Mouse (Mus musculus): ENCODE data around the gene Mettl2. TPM values are rescaled to one million over a fixed set of nuclear protein-coding genes. Genes with fewer than 3 reads are reported as not detected.
A peak's percentile ranks its signal among the peaks of the same experiment; 100 is the strongest.

Gene Mettl2
- polyA plus RNA-seq, 1 experiment from 2014 or later = 44.0 TPM

DNA sequence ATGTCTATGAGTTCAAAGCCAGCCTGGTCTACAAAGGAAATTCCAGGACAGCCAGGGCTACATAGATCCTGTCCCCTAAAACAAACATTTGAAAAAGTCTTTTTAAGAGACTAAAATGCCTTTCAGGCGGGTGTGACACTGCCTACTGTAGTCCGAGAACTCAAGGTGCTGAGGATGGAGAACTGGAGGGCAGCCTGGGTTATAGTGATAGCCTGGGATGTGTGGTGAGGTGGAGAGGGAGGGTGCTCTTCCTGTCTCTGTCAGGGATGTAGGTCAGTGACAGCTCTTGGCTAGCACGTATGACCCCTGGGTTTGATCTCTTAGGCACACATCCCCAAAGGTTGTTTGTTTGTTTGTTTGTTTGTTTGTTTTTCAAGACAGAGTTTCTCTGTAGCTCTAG, 17.9 kb downstream of the Mettl2 start:
- H3K4me1 ChIP-seq = 0 out of 2 replicates have a peak, but pooled peaks cover 3% of the 10 kb centered on the region
- no peaks in the 10 kb centered on the region for H3K9me3 ChIP-seq
- no peak overlapping the region for H3K27ac ChIP-seq
- H3K9ac ChIP-seq = no peak overlapping the region
- peaks cover 11% of the 10 kb centered on the region for H3K36me3 ChIP-seq
- ATAC-seq (ENCODE audit: borderline replicate concordance, extremely low read depth, low FRiP score, low TSS enrichment) = no peak
- WGBS = 71% methylated on average over 3 of the region's 3 CpGs
- H3K4me2 ChIP-seq = no peak overlapping the region
- no peak overlapping the region for H3K4me3 ChIP-seq
- no peaks in the 10 kb centered on the region for H3K27me3 ChIP-seq

DNA sequence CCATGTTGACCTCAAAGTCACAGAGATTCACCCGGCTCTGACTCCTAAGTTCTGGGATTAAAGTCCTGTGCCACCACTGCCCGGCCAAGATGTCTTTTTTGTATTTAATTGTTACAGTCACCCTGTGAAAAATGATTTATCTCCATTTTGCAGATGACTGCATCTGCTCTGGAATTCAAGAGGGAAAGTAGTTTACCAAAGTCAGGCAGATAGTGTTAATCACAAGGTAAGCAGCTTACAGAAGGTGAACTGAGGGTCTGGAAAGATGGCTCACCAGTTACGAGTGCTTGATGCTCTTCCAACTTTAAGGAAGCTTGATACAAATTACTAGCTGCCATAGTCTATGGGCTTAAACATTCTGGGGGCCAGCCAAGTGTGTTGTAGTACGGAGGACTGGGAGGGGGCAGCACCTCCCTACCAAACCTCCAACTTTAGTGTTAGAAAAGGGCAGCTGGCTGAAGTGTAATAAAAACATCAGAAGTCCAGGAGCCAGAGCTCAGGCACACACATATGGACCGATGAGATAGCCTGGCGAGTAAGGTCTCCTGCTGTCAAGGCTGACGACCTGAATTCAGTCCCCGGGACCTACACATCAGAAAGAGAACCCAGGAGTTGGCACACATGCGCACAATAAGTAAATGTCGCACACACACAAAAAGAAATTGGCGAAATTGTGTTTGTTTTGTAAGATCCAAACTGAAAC, 18.4 kb downstream of the Mettl2 start:
- Histone ChIP-seq H3K36me3 (peaks cover 5% of the 10 kb centered on the region), H3K4me2 (no peak overlapping the region), H3K27me3 (no peaks in the 10 kb centered on the region), H3K4me3 (no peak overlapping the region), H3K4me1 (0 out of 2 replicates have a peak, but pooled peaks cover 3% of the 10 kb centered on the region), H3K9ac (no peak overlapping the region), H3K9me3 (no peaks in the 10 kb centered on the region), H3K27ac (no peak overlapping the region)
- 69% methylated on average over 11 of the region's 11 CpGs for WGBS
- ATAC-seq (ENCODE audit: borderline replicate concordance, extremely low read depth, low FRiP score, low TSS enrichment) = no peak; the same call in 1 of the 2 replicates

DNA sequence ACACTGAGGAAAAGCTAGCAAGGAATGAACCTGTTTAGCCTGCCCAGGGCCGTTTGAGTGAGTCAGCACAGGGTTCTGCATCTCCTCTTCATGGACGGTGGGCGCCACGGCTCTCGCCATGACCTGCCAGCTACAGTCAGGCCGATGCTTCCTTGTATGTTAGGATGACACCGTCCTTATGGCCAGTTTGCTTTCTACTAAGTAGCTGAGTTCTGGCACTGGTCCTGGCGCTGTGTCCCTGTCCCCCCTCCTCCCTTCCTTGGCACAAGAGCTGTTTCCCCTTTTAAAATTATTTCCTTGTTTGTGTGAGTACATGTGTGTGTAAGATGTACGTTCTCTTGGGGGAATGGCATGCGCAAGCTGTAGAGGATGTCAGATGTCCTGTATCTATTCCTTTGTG, 19.0 kb downstream of the Mettl2 start:
- no peaks in the 10 kb centered on the region; the same call in 1 of the 2 replicates for H3K36me3 ChIP-seq
- no peaks in the 10 kb centered on the region for H3K27me3 ChIP-seq
- 67% methylated on average over 10 of the region's 10 CpGs for WGBS
- H3K4me1 ChIP-seq = 0 out of 2 replicates have a peak, but pooled peaks cover 3% of the 10 kb centered on the region
- ATAC-seq (ENCODE audit: borderline replicate concordance, extremely low read depth, low FRiP score, low TSS enrichment) = 0 out of 2 replicates have a peak, but pooled peaks have one; percentile 31
- H3K9me3 ChIP-seq = no peaks in the 10 kb centered on the region
- no peak overlapping the region for H3K27ac ChIP-seq
- H3K9ac ChIP-seq = no peak overlapping the region
- no peak overlapping the region for H3K4me3 ChIP-seq
- H3K4me2 ChIP-seq = no peak overlapping the region

- H3K4me3 ChIP-seq = no peak within 1 kb of the TSS
- H3K4me1 ChIP-seq = 0 out of 2 replicates have a peak, but pooled peaks cover 4% of the 10 kb centered on the region
- H3K9me3 ChIP-seq = no peaks in the 10 kb centered on the region
- H3K27ac ChIP-seq = no peak within 1 kb of the TSS
- no peaks in the 10 kb centered on the region for H3K27me3 ChIP-seq
- ATAC-seq (ENCODE audit: borderline replicate concordance, extremely low read depth, low FRiP score, low TSS enrichment) = no peak
- H3K4me2 ChIP-seq = no peak within 1 kb of the TSS
- no peak within 1 kb of the TSS for H3K9ac ChIP-seq
- H3K36me3 ChIP-seq = no peaks in the 10 kb centered on the region; the same call in 1 of the 2 replicates
- WGBS = 77% methylated on average over 3 of the region's 3 CpGs
Observed at GRCm38 (mm10) chr11:105146593-105146992, 20.4 kb downstream of the Mettl2 start, which contains the start of gene Gm10842. Gm10842 (plus strand) TSS chr11:105146893.

DNA sequence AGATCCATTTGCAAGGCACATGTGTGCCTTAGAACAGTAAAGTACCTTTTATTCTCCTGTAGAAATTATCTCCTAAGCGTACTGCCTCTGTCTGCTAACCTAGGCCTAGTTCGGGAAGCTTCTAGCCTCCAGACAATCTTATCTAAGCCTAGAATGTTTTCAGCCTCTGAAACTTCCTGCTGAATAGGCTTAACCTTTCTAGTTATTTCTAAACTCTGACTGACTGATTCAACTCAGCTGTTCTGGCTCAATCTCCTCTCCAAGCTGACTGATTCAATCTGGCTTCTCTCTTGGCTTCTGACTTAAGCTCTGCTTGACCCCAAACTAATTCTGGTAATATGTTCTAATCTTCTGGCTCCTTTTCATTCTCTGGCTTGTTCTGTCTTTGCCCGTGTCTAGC, 23.1 kb downstream of the Mettl2 start:
- Histone ChIP-seq H3K4me3 (no peak overlapping the region), H3K9ac (no peak overlapping the region), H3K9me3 (no peaks in the 10 kb centered on the region), H3K4me2 (no peak overlapping the region), H3K27ac (no peak overlapping the region), H3K36me3 (no peaks in the 10 kb centered on the region), H3K4me1 (peaks cover 27% of the 10 kb centered on the region), H3K27me3 (no peaks in the 10 kb centered on the region)
- 60% methylated on average over 3 of the region's 3 CpGs for WGBS
- no peak for ATAC-seq (ENCODE audit: borderline replicate concordance, extremely low read depth, low FRiP score, low TSS enrichment)

DNA sequence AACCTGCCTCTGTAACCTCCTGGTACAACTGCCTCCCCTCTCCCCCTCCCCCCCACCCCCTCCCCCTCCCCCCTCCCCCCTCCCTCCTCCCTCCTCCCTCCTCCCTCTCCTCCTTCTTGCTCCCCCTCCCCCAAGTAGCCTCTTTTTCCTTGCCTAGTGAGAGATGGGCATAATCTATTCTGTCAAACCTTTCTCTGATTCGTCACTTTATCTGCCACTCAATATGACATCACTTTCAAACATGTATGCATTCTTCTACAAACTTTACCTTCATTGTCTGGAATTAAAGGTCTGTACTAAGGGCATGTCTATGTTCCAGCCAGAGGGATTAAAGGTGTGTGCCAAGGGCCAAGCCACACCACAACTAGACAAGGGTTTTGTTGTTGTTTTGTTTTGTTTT, 23.5 kb downstream of the Mettl2 start:
- Histone ChIP-seq H3K9me3 (no peaks in the 10 kb centered on the region), H3K9ac (no peak overlapping the region), H3K4me2 (no peak overlapping the region), H3K27ac (no peak overlapping the region), H3K4me3 (no peak overlapping the region), H3K36me3 (no peaks in the 10 kb centered on the region), H3K4me1 (peaks cover 26% of the 10 kb centered on the region), H3K27me3 (no peaks in the 10 kb centered on the region)
- ATAC-seq (ENCODE audit: borderline replicate concordance, extremely low read depth, low FRiP score, low TSS enrichment) = no peak
- WGBS = 85% methylated on average over 1 of the region's 1 CpGs

- Histone ChIP-seq H3K27me3 (no peaks in the 10 kb centered on the region), H3K4me3 (no peak overlapping the region), H3K36me3 (no peaks in the 10 kb centered on the region), H3K9me3 (no peaks in the 10 kb centered on the region), H3K4me1 (peaks cover 24% of the 10 kb centered on the region), H3K9ac (no peak overlapping the region), H3K4me2 (no peak overlapping the region), H3K27ac (no peak overlapping the region)
- 57% methylated on average over 4 of the region's 4 CpGs for WGBS
- ATAC-seq (ENCODE audit: borderline replicate concordance, extremely low read depth, low FRiP score, low TSS enrichment) = no peak
Observed at GRCm38 (mm10) chr11:105150691-105151090, 24.5 kb downstream of the Mettl2 start.

DNA sequence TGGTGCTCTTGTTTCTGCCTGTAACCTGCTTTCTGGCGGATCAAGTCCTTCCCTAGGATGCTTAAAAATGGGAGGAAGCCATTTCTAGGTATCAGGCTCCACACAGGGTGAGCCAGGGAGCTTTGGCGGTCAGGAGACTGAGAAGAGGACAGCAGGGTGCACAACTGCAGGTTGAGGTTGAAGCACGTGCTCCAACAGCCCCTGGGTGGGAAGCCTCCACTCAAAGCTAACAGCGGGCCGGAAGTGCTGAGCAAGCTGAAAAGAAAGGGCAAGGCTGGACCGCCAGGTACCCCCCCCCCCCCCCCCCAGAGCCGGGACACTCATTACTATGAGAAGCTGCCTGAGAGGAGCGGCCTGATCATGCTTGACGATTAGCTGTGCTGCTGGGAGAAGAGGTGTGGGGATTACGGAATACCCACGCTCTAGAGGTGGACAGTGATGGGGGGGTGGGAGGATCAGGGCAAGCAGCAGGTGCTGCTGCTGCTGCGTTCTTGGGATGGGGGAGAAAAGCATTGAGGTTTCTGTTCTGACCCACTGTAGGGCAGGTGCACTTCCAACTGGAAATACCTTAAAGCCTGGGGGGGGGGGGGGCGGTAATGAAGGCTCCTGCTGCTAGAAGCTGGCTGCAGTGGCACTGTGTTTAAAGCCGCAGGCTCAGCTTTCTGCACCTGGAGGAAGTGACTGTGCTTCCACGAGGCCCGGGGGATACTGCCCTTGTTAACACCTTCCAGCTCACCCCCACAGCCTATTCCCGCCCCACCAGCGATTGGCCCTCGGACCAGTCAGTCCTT, 25.2 kb downstream of the Mettl2 start:
- H3K9ac ChIP-seq = no peak overlapping the region
- no peak for ATAC-seq (ENCODE audit: borderline replicate concordance, extremely low read depth, low FRiP score, low TSS enrichment)
- H3K36me3 ChIP-seq = no peaks in the 10 kb centered on the region
- no peaks in the 10 kb centered on the region for H3K9me3 ChIP-seq
- WGBS = 15% methylated on average over 17 of the region's 19 CpGs
- H3K4me3 ChIP-seq = no peak overlapping the region
- H3K4me2 ChIP-seq = peak overlapping the region; percentile 20; the same call in 1 of the 2 replicates
- H3K27me3 ChIP-seq = no peaks in the 10 kb centered on the region
- peaks cover 24% of the 10 kb centered on the region for H3K4me1 ChIP-seq
- H3K27ac ChIP-seq = no peak overlapping the region

DNA sequence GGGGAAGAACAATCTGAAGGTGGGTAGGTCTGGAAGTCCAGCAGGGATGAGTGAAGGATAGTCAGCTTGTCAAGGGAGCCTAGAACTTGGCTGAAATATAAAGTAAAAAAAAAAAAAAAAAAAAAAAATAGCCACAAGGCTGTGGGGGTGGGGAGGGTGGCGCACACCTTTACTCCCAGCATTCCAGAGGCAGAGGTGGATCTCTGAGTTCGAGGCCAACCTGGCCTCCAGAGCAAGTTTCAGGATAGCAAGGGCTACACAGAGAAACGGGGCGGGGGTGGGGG, 25.7 kb downstream of the Mettl2 start:
- Histone ChIP-seq H3K27ac (no peak overlapping the region), H3K4me3 (no peak overlapping the region), H3K4me2 (no peak overlapping the region), H3K27me3 (no peaks in the 10 kb centered on the region), H3K4me1 (peaks cover 24% of the 10 kb centered on the region), H3K9ac (no peak overlapping the region), H3K9me3 (no peaks in the 10 kb centered on the region), H3K36me3 (no peaks in the 10 kb centered on the region)
- 58% methylated on average over 4 of the region's 4 CpGs for WGBS
- no peak for ATAC-seq (ENCODE audit: borderline replicate concordance, extremely low read depth, low FRiP score, low TSS enrichment)

GRCm38 (mm10) chr11:105152357-105152899, 26.2 kb downstream of the Mettl2 start:
- 70% methylated on average over 11 of the region's 11 CpGs for WGBS
- H3K4me3 ChIP-seq = no peak overlapping the region
- no peak overlapping the region for H3K27ac ChIP-seq
- H3K4me1 ChIP-seq = peaks cover 24% of the 10 kb centered on the region
- no peaks in the 10 kb centered on the region for H3K27me3 ChIP-seq
- ATAC-seq (ENCODE audit: borderline replicate concordance, extremely low read depth, low FRiP score, low TSS enrichment) = no peak
- H3K9ac ChIP-seq = no peak overlapping the region
- no peaks in the 10 kb centered on the region for H3K36me3 ChIP-seq
- no peaks in the 10 kb centered on the region for H3K9me3 ChIP-seq
- no peak overlapping the region for H3K4me2 ChIP-seq

- Histone ChIP-seq H3K27me3 (no peaks in the 10 kb centered on the region), H3K36me3 (no peaks in the 10 kb centered on the region), H3K9ac (no peak overlapping the region), H3K27ac (peak overlapping the region; percentile 49; the same call in 1 of the 2 replicates), H3K4me2 (peak overlapping the region; percentile 6; the same call in 1 of the 2 replicates), H3K9me3 (no peaks in the 10 kb centered on the region), H3K4me1 (peaks cover 24% of the 10 kb centered on the region), H3K4me3 (no peak overlapping the region)
- peak; percentile 87 for ATAC-seq (ENCODE audit: borderline replicate concordance, extremely low read depth, low FRiP score, low TSS enrichment)
- WGBS = 13% methylated on average over 12 of the region's 12 CpGs
Observed at GRCm38 (mm10) chr11:105153068-105153833, 27.0 kb downstream of the Mettl2 start.
